Mouse (Mus musculus) CH12.LX (cell line): ENCODE data around the gene A430078G23Rik. TPM values are rescaled to one million over a fixed set of nuclear protein-coding genes. Genes with fewer than 3 reads are reported as not detected.

Experiments
- DNase-seq: peaks from one replicate; pipeline ENCODE4 v3.0.0-alpha.2; 2013; ENCODE audit errors: extremely low read depth
- H3K27ac ChIP-seq: 2 replicates; pipeline ENCODE4 v1.5.1; 2012; ENCODE audit warnings: low read depth, mild to moderate bottlenecking, control low read depth, moderate library complexity; ENCODE audit not compliant: insufficient read depth
- H3K27me3 ChIP-seq: replicated peaks from 2 replicates; pipeline ENCODE3; 2012; ENCODE audit warnings: inconsistent platforms
- H3K36me3 ChIP-seq, 2 experiments: replicated peaks in 1 of 2; 2 replicates each; pipeline versions ENCODE3 to v1.6.1; 2012; ENCODE audit warnings: inconsistent platforms in 1 of 2, low read length in 1 of 2, mild to moderate bottlenecking in 1 of 2, mixed read lengths in 1 of 2, moderate library complexity in 1 of 2; ENCODE audit not compliant: control insufficient read depth in 1 of 2, insufficient read depth in 1 of 2
- H3K4me1 ChIP-seq, 2 experiments: 2 replicates each; pipeline ENCODE4 v1.6.1; 2012; ENCODE audit warnings: inconsistent platforms in 1 of 2, moderate library complexity in 1 of 2; ENCODE audit not compliant: insufficient read depth in 2 of 2, control insufficient read depth in 1 of 2
- H3K4me2 ChIP-seq: 2 replicates; pipeline ENCODE4 v1.6.1; 2012; ENCODE audit warnings: low read depth, mild to moderate bottlenecking, control low read depth; ENCODE audit not compliant: poor library complexity, insufficient read depth, severe bottlenecking
- H3K4me3 ChIP-seq, 3 experiments: fragments of 150-350 bp in 1 of 3; sonication (generic) in 1 of 3; replicated peaks in 1 of 3; 2 replicates each; pipeline versions ENCODE3 to v1.5.1; 2011 to 2012; ENCODE audit warnings: low read depth in 2 of 3, low read length in 2 of 3, mild to moderate bottlenecking in 2 of 3, moderate library complexity in 2 of 3, control low read depth in 1 of 3, improper control_type of control experiment in 1 of 3, inconsistent platforms in 1 of 3, mixed read lengths in 1 of 3; ENCODE audit not compliant: poor library complexity in 1 of 3
- H3K79me2 ChIP-seq: replicated peaks from 2 replicates; pipeline ENCODE4 v1.6.1; 2012; ENCODE audit warnings: mild to moderate bottlenecking, moderate library complexity; ENCODE audit not compliant: control insufficient read depth, poor library complexity, insufficient read depth, severe bottlenecking; ENCODE audit errors: extremely low read depth
- H3K9ac ChIP-seq: 2 replicates; pipeline ENCODE4 v1.6.1; 2012; ENCODE audit warnings: low read depth, mild to moderate bottlenecking, control low read depth, moderate library complexity; ENCODE audit not compliant: insufficient read depth
- H3K9me3 ChIP-seq: replicated peaks from 2 replicates; pipeline ENCODE3; 2012; ENCODE audit warnings: low read length, inconsistent platforms, mixed read lengths
- BHLHE40 ChIP-seq: IDR thresholded peaks from 2 replicates; pipeline ENCODE4 v1.6.1; 2011; ENCODE audit warnings: mild to moderate bottlenecking, low read depth, low read length, improper control_type of control experiment
- E2F4 ChIP-seq: IDR thresholded peaks from 2 replicates; pipeline ENCODE4 v1.6.1; 2011; ENCODE audit warnings: low read depth, low read length, improper control_type of control experiment; ENCODE audit not compliant: insufficient replicate concordance
- ETS1 ChIP-seq: conservative IDR thresholded peaks from 2 replicates; pipeline ENCODE4 v1.6.1; 2012; ENCODE audit warnings: low read depth, mild to moderate bottlenecking, inconsistent platforms, low read length, improper control_type of control experiment, moderate library complexity
- HCFC1 ChIP-seq: IDR thresholded peaks from 2 replicates; pipeline ENCODE4 v1.6.1; 2012; ENCODE audit warnings: low read depth, mild to moderate bottlenecking, inconsistent platforms, low read length, improper control_type of control experiment
- IRF4 ChIP-seq: IDR thresholded peaks from 2 replicates; pipeline ENCODE4 v1.6.1; 2014; ENCODE audit warnings: low read depth, mild to moderate bottlenecking, inconsistent platforms, low read length, improper control_type of control experiment
- JUND ChIP-seq: conservative IDR thresholded peaks from 2 replicates; pipeline ENCODE4 v1.6.1; 2011; ENCODE audit warnings: low read depth, low read length, improper control_type of control experiment
- KAT2A ChIP-seq: IDR thresholded peaks from 2 replicates; pipeline ENCODE4 v1.6.1; 2012; ENCODE audit warnings: low read length, improper control_type of control experiment, inconsistent platforms; ENCODE audit not compliant: insufficient replicate concordance
- MAFK ChIP-seq: IDR thresholded peaks from 2 replicates; pipeline ENCODE4 v1.6.1; 2011; ENCODE audit warnings: low read length, improper control_type of control experiment; ENCODE audit not compliant: insufficient replicate concordance
- MAX ChIP-seq: IDR thresholded peaks from 2 replicates; pipeline ENCODE4 v1.6.1; 2011; ENCODE audit warnings: low read length, improper control_type of control experiment
- MEF2A ChIP-seq: IDR thresholded peaks from 2 replicates; pipeline ENCODE4 v1.6.1; 2014; ENCODE audit warnings: low read depth, mild to moderate bottlenecking, inconsistent platforms, low read length, improper control_type of control experiment, borderline replicate concordance
- MXI1 ChIP-seq: IDR thresholded peaks from 2 replicates; pipeline ENCODE4 v1.6.1; 2011; ENCODE audit warnings: mild to moderate bottlenecking, low read depth, low read length, improper control_type of control experiment
- NRF1 ChIP-seq: IDR thresholded peaks from 2 replicates; pipeline ENCODE4 v1.6.1; 2014; ENCODE audit warnings: low read depth, mild to moderate bottlenecking, inconsistent platforms, low read length, improper control_type of control experiment, moderate library complexity
- PAX5 ChIP-seq: IDR thresholded peaks from 2 replicates; pipeline ENCODE4 v1.6.1; 2012; ENCODE audit warnings: low read length, inconsistent platforms, mixed read lengths
- POLR2A ChIP-seq: IDR thresholded peaks from 2 replicates; pipeline ENCODE4 v1.6.1; 2011; ENCODE audit warnings: low read depth, mild to moderate bottlenecking, improper control_type of control experiment, low read length
- RAD21 ChIP-seq: IDR thresholded peaks from 2 replicates; pipeline ENCODE4 v1.6.1; 2011; ENCODE audit warnings: low read depth, mild to moderate bottlenecking, low read length, improper control_type of control experiment, moderate library complexity
- RCOR1 ChIP-seq: conservative IDR thresholded peaks from 2 replicates; pipeline ENCODE4 v1.6.1; 2012; ENCODE audit warnings: low read depth, mild to moderate bottlenecking, inconsistent platforms, low read length, improper control_type of control experiment
- USF2 ChIP-seq: conservative IDR thresholded peaks from 2 replicates; pipeline ENCODE4 v1.6.1; 2011; ENCODE audit warnings: low read depth, low read length, improper control_type of control experiment
- ZC3H11A ChIP-seq: IDR thresholded peaks from 2 replicates; pipeline ENCODE4 v1.6.1; 2012; ENCODE audit warnings: low read depth, mild to moderate bottlenecking, inconsistent platforms, low read length, improper control_type of control experiment
- ZMIZ1 ChIP-seq: IDR thresholded peaks from 2 replicates; pipeline ENCODE4 v1.6.1; 2012; ENCODE audit warnings: low read depth, mild to moderate bottlenecking, inconsistent platforms, low read length, improper control_type of control experiment
- dilution Hi-C: fragments of 300-500 bp; cut with MboI; formaldehyde crosslinking; loops from 2 replicates; pipeline ENCODE4 v1.14.3; 2020; ENCODE audit warnings: low sequenced_read_pairs; ENCODE audit not compliant: extremely low pct_unique_long_range_greater_than_20kb, extremely low pct_ligation_motif_present
- in situ Hi-C: fragments of 300-500 bp; cut with MboI; formaldehyde crosslinking; loops from 3 replicates; pipeline ENCODE4 v1.14.3; 2019; ENCODE audit warnings: low sequenced_read_pairs, low pct_ligation_motif_present, low pct_unique_long_range_greater_than_20kb, mixed read lengths
- polyA plus RNA-seq: library from polyadenylated mRNA; unstranded; fragments of >175 nt; gene quantifications from 2 replicates; pipeline ENCODE4 v1.2.1, GENCODE M21; 2012; ENCODE audit warnings: low read depth; ENCODE audit not compliant: insufficient read length
- total RNA-seq, 2 experiments: library from RNA; depleted of rRNA; stranded (reverse); fragments of 300-350 nt in 1 of 2; fragments of >200 nt in 1 of 2; gene quantifications; 2 replicates each; pipeline ENCODE4 v1.2.3; 2012 to 2014

The A430078G23Rik gene
- total and polyA plus RNA-seq, 3 experiments, result not detected

GRCm38 (mm10) chr8:3421507-3421906, 68.3 kb downstream of the A430078G23Rik start:
- no peak for DNase-seq
- no peaks in the 10 kb centered on the region for H3K36me3 ChIP-seq
- H3K79me2 ChIP-seq, result no peaks in the 10 kb centered on the region
- no peaks in the 10 kb centered on the region for H3K27me3 ChIP-seq
- no peak overlapping the region for H3K4me2 ChIP-seq
- H3K4me3 ChIP-seq, result no peak overlapping the region
- H3K9me3 ChIP-seq, result no peaks in the 10 kb centered on the region
- H3K9ac ChIP-seq, result no peak overlapping the region
- dilution Hi-C loops, result no loop called here
- in situ Hi-C loops, result no loop called here
- H3K27ac ChIP-seq, result no peak overlapping the region
- no peak for TF ChIP-seq MXI1
- no peak for TF ChIP-seq HCFC1
- no peak for TF ChIP-seq ETS1
- TF ChIP-seq JUND, result no peak
- no peak for TF ChIP-seq BHLHE40
- no peak for TF ChIP-seq IRF4
- no peak for TF ChIP-seq ZMIZ1
- TF ChIP-seq MAFK, result no peak
- no peak for TF ChIP-seq MAX
- no peak for TF ChIP-seq ZC3H11A
- no peak for TF ChIP-seq RCOR1
- TF ChIP-seq MEF2A, result no peak
- no peak for TF ChIP-seq RAD21
- TF ChIP-seq NRF1, result no peak
- TF ChIP-seq KAT2A, result no peak
- TF ChIP-seq POLR2A, result no peak
- TF ChIP-seq PAX5, result no peak
- H3K4me1 ChIP-seq, result no peaks in the 10 kb centered on the region

DNA sequence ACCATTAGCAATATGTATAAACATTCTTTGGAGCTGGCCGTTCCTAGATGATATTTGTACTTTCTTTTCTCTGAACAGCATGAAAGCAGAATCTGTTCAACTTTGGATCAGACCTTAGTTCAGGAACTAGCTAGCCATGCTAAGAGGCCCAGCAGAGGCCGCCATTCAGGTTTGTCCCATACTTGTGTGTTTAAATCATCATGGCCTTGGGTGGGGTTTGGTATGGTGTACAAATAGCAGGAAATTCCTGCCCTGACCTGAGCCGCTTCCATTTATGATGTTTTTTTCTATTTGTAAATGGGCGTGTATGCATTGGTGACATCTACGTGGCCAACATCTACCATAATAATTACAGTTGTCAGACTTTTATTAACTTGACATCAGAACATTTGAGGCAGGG, 72.0 kb downstream of the A430078G23Rik start:
- H3K4me1 ChIP-seq, result no peaks in the 10 kb centered on the region
- dilution Hi-C loops, result no loop called here
- H3K27me3 ChIP-seq, result no peaks in the 10 kb centered on the region
- TF ChIP-seq E2F4, result no peak
- TF ChIP-seq USF2, result no peak
- no peak for TF ChIP-seq RCOR1
- no peaks in the 10 kb centered on the region for H3K36me3 ChIP-seq
- no peak for DNase-seq
- H3K27ac ChIP-seq, result no peak overlapping the region
- in situ Hi-C loops, result no loop called here
- no peak overlapping the region for H3K4me2 ChIP-seq
- H3K79me2 ChIP-seq, result no peaks in the 10 kb centered on the region
- H3K9me3 ChIP-seq, result no peaks in the 10 kb centered on the region
- H3K4me3 ChIP-seq, result no peak overlapping the region
- H3K9ac ChIP-seq, result no peak overlapping the region
